Mouse (Mus musculus) myocyte (in vitro differentiated cells): ENCODE data around the gene Hoxd10. TPM values are rescaled to one million over a fixed set of nuclear protein-coding genes. Genes with fewer than 3 reads are reported as not detected.

Source experiments
- H3K27me3 ChIP-seq: one replicate; pipeline ENCODE4 v1.6.1; 2011; ENCODE audit not compliant: control insufficient read depth, insufficient read depth, insufficient read length
- H3K36me3 ChIP-seq: one replicate; pipeline ENCODE4 v1.6.1; 2011; ENCODE audit not compliant: control insufficient read depth, insufficient read depth
- H3K4me2 ChIP-seq: one replicate; pipeline ENCODE4 v1.6.1; 2011; ENCODE audit warnings: low read depth, control low read depth
- H3K4me3 ChIP-seq: one replicate; pipeline ENCODE4 v1.5.1; 2011; ENCODE audit warnings: mild to moderate bottlenecking, control low read depth, moderate library complexity
- H3K79me2 ChIP-seq: one replicate; pipeline ENCODE4 v1.6.1; 2011; ENCODE audit not compliant: control insufficient read depth, insufficient read depth
- H3ac ChIP-seq: one replicate; pipeline ENCODE4 v1.6.1; 2011; ENCODE audit not compliant: control insufficient read depth, insufficient read length
- CEBPB ChIP-seq: IDR thresholded peaks from 2 replicates; pipeline ENCODE4 v1.6.1; 2011; ENCODE audit warnings: mild to moderate bottlenecking, moderate library complexity; ENCODE audit not compliant: poor library complexity, insufficient read depth, severe bottlenecking
- E2F4 ChIP-seq: IDR thresholded peaks from one replicate; pipeline ENCODE4 v1.6.1; 2011; ENCODE audit warnings: mild to moderate bottlenecking, control low read depth, moderate library complexity; ENCODE audit not compliant: insufficient read depth
- MAX ChIP-seq: IDR thresholded peaks from one replicate; pipeline ENCODE4 v1.6.1; 2011; ENCODE audit warnings: low read depth, mild to moderate bottlenecking, control low read depth
- MYOD1 ChIP-seq, 3 experiments: IDR thresholded peaks; one replicate each; pipeline ENCODE4 v1.6.1; 2011; ENCODE audit warnings: control low read depth in 2 of 3, low read depth in 2 of 3, mild to moderate bottlenecking in 2 of 3, moderate library complexity in 1 of 3; ENCODE audit not compliant: insufficient read length in 2 of 3, control insufficient read depth in 1 of 3
- MYOG ChIP-seq, 3 experiments: IDR thresholded peaks; one replicate each; pipeline ENCODE4 v1.6.1; 2011; ENCODE audit warnings: control low read depth in 2 of 3, low read depth in 2 of 3, mild to moderate bottlenecking in 2 of 3; ENCODE audit not compliant: insufficient read length in 2 of 3, control insufficient read depth in 1 of 3, insufficient read depth in 1 of 3
- POLR2A ChIP-seq: IDR thresholded peaks from one replicate; pipeline ENCODE4 v1.6.1; 2011; ENCODE audit warnings: low read depth, mild to moderate bottlenecking, control low read depth, moderate library complexity; ENCODE audit not compliant: insufficient read length
- POLR2AphosphoS2 ChIP-seq: IDR thresholded peaks from one replicate; pipeline ENCODE4 v1.6.1; 2011; ENCODE audit warnings: low read depth, control low read depth; ENCODE audit not compliant: insufficient read length
- REST ChIP-seq: IDR thresholded peaks from one replicate; pipeline ENCODE4 v1.6.1; 2011; ENCODE audit warnings: mild to moderate bottlenecking, control low read depth, moderate library complexity; ENCODE audit not compliant: insufficient read depth, insufficient read length
- SRF ChIP-seq: IDR thresholded peaks from one replicate; pipeline ENCODE4 v1.6.1; 2011; ENCODE audit warnings: low read depth; ENCODE audit not compliant: control insufficient read depth, insufficient read length
- TCF12 ChIP-seq: IDR thresholded peaks from one replicate; pipeline ENCODE4 v1.6.1; 2011; ENCODE audit warnings: mild to moderate bottlenecking, control low read depth; ENCODE audit not compliant: poor library complexity, insufficient read depth, severe bottlenecking
- TCF3 ChIP-seq: IDR thresholded peaks from one replicate; pipeline ENCODE4 v1.6.1; 2011; ENCODE audit warnings: low read depth, control low read depth; ENCODE audit not compliant: insufficient read length
- USF1 ChIP-seq: IDR thresholded peaks from one replicate; pipeline ENCODE4 v1.6.1; 2011; ENCODE audit warnings: low read depth, mild to moderate bottlenecking, control low read depth, moderate library complexity
- polyA plus RNA-seq: library from polyadenylated mRNA; unstranded; fragments of >200 nt; fragmentation: generic; extraction: Trizol; gene quantifications from one replicate; pipeline ENCODE4 v1.2.1, GENCODE M21; 2012; ENCODE audit warnings: missing spikeins

Hoxd10 gene
- polyA plus RNA-seq, 1 experiment = not detected

- H3ac ChIP-seq = no peak overlapping the region
- H3K4me2 ChIP-seq = no peak overlapping the region
- H3K36me3 ChIP-seq = no peaks in the 10 kb centered on the region
- peaks cover 83% of the 10 kb centered on the region for H3K27me3 ChIP-seq
- H3K79me2 ChIP-seq = no peaks in the 10 kb centered on the region
- no peak overlapping the region for H3K4me3 ChIP-seq
- no peak for TF ChIP-seq TCF12
- TF ChIP-seq MYOD1 (IDR thresholded peaks at IDR 0.05; ENCODE audit: control insufficient read depth in 1 of 3, insufficient read length in 2 of 3, low read depth in 2 of 3) = no peak
- TF ChIP-seq POLR2AphosphoS2 = no peak
- TF ChIP-seq TCF3 = no peak
- TF ChIP-seq POLR2A = no peak
- no peak for TF ChIP-seq MAX
- no peak for TF ChIP-seq CEBPB
- TF ChIP-seq REST = no peak
- no peak for TF ChIP-seq E2F4
- no peak for TF ChIP-seq SRF
These were observed 2.3 kb downstream of the Hoxd10 start for GRCm38 (mm10) chr2:74694066-74694465.

DNA sequence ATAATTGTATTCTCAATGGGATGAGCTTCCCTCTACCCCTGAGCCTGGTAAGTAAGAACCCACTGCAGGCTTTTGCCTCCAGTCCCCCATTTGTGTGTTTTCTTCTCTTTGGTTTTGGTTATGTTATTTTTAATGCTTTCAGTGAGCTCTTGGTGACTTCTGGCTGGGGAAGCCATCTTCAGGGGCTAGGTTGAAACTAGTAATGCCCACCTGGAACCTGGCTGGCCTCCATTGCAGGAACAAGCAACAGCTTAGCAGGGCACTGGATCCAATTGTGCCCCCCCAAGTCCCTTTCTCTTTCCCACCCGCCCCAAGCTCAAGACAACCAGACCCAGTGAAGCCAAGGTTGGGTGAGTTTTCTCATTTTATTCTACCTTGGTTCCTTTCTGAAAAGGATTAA, 3.7 kb downstream of the Hoxd10 start:
- Histone ChIP-seq H3ac (no peak overlapping the region), H3K27me3 (peaks cover 80% of the 10 kb centered on the region), H3K4me3 (no peak overlapping the region), H3K4me2 (no peak overlapping the region), H3K36me3 (no peaks in the 10 kb centered on the region), H3K79me2 (no peaks in the 10 kb centered on the region)
- no peak for TF ChIP-seq E2F4
- no peak for TF ChIP-seq POLR2A
- no peak for TF ChIP-seq MYOG (IDR thresholded peaks at IDR 0.05; ENCODE audit: control insufficient read depth in 1 of 3, insufficient read depth in 1 of 3, insufficient read length in 2 of 3, low read depth in 2 of 3)
- no peak for TF ChIP-seq MAX
- no peak for TF ChIP-seq POLR2AphosphoS2
- no peak for TF ChIP-seq USF1
- TF ChIP-seq CEBPB = no peak
- TF ChIP-seq MYOD1 (IDR thresholded peaks at IDR 0.05; ENCODE audit: control insufficient read depth in 1 of 3, insufficient read length in 2 of 3, low read depth in 2 of 3) = no peak

DNA sequence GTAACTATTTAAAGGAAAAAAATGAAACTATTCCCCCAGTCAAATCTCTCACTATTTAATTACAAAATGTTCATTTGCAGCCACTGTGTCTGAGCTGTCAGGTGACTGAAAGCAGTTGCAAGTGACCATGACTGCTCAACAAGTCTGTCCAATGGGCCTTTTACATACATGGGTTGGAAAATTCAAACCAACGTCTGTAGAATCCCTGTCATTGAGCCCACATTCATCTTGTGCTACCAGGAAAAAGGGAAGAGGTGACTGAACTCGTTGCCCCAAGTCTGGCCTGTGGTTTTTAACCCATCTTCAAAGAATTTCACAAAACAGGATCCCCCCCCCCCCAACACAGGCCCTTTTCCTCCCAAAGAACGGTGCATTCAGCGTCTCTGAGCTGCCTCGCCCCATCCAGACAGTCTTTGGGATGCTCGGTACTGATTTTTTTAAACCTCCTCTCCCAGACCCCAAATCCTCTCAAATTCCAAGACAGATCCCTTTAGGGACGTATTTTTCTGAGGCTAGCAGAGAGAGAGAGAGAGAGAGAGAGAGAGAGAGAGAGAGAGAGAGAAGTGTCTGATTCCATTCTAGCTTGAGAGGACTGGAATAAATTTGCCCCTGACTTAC, 4.2 kb downstream of the Hoxd10 start:
- H3K4me2 ChIP-seq = no peak overlapping the region
- H3K27me3 ChIP-seq = peaks cover 83% of the 10 kb centered on the region
- H3K36me3 ChIP-seq = no peaks in the 10 kb centered on the region
- H3ac ChIP-seq = no peak overlapping the region
- no peak overlapping the region for H3K4me3 ChIP-seq
- H3K79me2 ChIP-seq = no peaks in the 10 kb centered on the region
- TF ChIP-seq MYOD1 (IDR thresholded peaks at IDR 0.05; ENCODE audit: control insufficient read depth in 1 of 3, insufficient read length in 2 of 3, low read depth in 2 of 3) (no peak), POLR2AphosphoS2 (no peak), E2F4 (no peak), TCF12 (no peak), SRF (no peak), REST (no peak), USF1 (no peak), MAX (no peak), MYOG (IDR thresholded peaks at IDR 0.05; ENCODE audit: control insufficient read depth in 1 of 3, insufficient read depth in 1 of 3, insufficient read length in 2 of 3, low read depth in 2 of 3) (no peak), TCF3 (no peak), CEBPB (no peak), POLR2A (no peak)

GRCm38 (mm10) chr2:74696442-74697335, 5.0 kb downstream of the Hoxd10 start:
- no peak overlapping the region for H3K4me3 ChIP-seq
- no peak overlapping the region for H3K4me2 ChIP-seq
- H3K79me2 ChIP-seq = no peaks in the 10 kb centered on the region
- H3K36me3 ChIP-seq = no peaks in the 10 kb centered on the region
- TF ChIP-seq MYOG (IDR thresholded peaks at IDR 0.05; ENCODE audit: control insufficient read depth in 1 of 3, insufficient read depth in 1 of 3, insufficient read length in 2 of 3, low read depth in 2 of 3) (no peak), REST (no peak), TCF12 (no peak), CEBPB (no peak), MYOD1 (IDR thresholded peaks at IDR 0.05; ENCODE audit: control insufficient read depth in 1 of 3, insufficient read length in 2 of 3, low read depth in 2 of 3) (no peak), TCF3 (no peak), SRF (no peak)
- H3K27me3 ChIP-seq = peaks cover 75% of the 10 kb centered on the region
- no peak overlapping the region for H3ac ChIP-seq

- peaks cover 65% of the 10 kb centered on the region for H3K27me3 ChIP-seq
These were observed 5.9 kb downstream of the Hoxd10 start, which contains the start of gene Hoxd9 for GRCm38 (mm10) chr2:74697567-74698121. Gene Hoxd9, plus strand, starts transcription at chr2:74697727.

More at GRCm38 (mm10) chr2:74697567-74698121, 5.9 kb downstream of the Hoxd10 start, which contains the start of gene Hoxd9:
- no peak within 1 kb of the TSS for H3K4me3 ChIP-seq
- H3K79me2 ChIP-seq = no peaks in the 10 kb centered on the region
- no peak within 1 kb of the TSS for H3ac ChIP-seq
- no peak within 1 kb of the TSS for H3K4me2 ChIP-seq
- no peaks in the 10 kb centered on the region for H3K36me3 ChIP-seq
- TF ChIP-seq MYOD1 (IDR thresholded peaks at IDR 0.05; ENCODE audit: control insufficient read depth in 1 of 3, insufficient read length in 2 of 3, low read depth in 2 of 3) = no peak
- TF ChIP-seq MYOG (IDR thresholded peaks at IDR 0.05; ENCODE audit: control insufficient read depth in 1 of 3, insufficient read depth in 1 of 3, insufficient read length in 2 of 3, low read depth in 2 of 3) = no peak
- TF ChIP-seq REST = no peak
- no peak for TF ChIP-seq E2F4
- TF ChIP-seq USF1 = no peak
- TF ChIP-seq POLR2AphosphoS2 = no peak
- no peak for TF ChIP-seq SRF
- no peak for TF ChIP-seq POLR2A
- no peak for TF ChIP-seq CEBPB
- TF ChIP-seq TCF3 = no peak
- no peak for TF ChIP-seq TCF12
- no peak for TF ChIP-seq MAX
